Mouse (Mus musculus): ENCODE measurements around the gene Wdr86.
"Not testable (repeated sequence)": the region's sequence is repeated elsewhere in the genome, so short reads cannot be mapped to it uniquely, and the experiment has no call there.

The Wdr86 gene

GRCm38 (mm10) chr5:24730488-24730871, at the start of gene Wdr86:
Gene Wdr86, minus strand, starts transcription at chr5:24730727.
- peak in 1 of 2 experiments; percentile 36 for DNase-seq

DNA sequence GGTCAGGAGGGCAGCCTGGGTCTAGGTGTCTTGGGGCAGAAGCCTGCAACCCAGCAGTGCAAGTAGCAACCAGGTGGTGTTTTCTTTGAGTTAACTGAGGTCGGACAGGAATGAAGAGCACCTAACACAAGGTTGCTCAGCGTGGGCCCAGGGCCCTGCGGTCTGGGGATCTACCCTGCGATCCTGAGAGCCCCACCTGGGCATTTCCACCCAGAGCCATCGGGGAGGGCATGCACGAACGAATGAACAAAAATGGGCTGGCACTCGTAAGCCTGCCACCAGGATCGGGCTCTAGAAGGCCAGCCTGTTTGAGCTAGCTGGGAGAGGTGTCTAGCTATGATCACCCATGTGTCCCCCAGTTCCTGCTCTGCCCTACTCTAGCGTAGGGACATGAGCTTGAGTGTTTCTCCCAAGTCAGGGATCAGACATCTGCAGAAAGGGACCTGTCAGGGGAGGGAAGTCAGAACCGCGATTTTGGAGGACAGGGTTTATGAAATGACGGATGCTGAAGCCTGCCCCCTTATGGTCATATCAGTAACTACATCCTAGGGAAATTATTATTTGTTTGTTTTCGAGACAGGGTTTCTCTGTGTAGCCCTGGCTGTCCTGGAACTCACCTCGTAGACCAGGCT, 49.5 kb upstream of the Wdr86 start:
- DNase-seq = peak; percentile 29 to 33

DNA sequence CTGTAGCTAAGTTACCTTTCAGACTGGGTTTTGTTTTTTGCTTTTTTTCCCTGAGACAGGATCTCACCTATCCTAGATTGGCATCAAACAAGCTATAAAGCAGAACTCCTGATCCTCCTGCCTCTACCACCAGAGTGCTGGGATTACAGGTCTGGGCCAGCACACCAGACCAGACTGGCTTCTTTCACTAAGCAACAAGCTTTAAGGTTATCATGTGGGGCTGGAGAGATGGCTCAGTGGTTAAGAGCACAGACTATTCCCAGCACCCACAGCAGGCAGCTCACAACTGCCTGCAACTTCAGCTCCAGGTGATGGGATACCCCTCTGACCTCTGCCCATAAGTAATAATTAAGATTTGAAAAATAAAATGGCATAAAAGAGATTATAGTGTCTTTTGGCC, 48.8 kb upstream of the Wdr86 start:
- DNase-seq = no peak

DNA sequence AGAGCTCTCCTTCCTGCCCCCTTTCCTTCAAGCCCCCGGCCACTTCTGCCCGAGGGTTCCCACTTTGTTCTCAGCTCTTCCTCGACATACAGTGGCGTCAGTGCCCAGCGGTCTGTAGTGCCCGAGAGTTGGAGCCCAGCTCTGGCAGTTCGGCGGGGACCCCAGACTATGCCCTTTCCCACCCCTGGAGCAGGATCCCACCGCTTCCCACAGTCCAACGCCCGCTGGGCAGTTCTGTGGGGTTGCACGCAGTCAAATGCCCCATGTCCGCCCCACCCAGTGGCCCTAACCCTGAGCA, 48.3 kb upstream of the Wdr86 start:
- no peak for DNase-seq

DNA sequence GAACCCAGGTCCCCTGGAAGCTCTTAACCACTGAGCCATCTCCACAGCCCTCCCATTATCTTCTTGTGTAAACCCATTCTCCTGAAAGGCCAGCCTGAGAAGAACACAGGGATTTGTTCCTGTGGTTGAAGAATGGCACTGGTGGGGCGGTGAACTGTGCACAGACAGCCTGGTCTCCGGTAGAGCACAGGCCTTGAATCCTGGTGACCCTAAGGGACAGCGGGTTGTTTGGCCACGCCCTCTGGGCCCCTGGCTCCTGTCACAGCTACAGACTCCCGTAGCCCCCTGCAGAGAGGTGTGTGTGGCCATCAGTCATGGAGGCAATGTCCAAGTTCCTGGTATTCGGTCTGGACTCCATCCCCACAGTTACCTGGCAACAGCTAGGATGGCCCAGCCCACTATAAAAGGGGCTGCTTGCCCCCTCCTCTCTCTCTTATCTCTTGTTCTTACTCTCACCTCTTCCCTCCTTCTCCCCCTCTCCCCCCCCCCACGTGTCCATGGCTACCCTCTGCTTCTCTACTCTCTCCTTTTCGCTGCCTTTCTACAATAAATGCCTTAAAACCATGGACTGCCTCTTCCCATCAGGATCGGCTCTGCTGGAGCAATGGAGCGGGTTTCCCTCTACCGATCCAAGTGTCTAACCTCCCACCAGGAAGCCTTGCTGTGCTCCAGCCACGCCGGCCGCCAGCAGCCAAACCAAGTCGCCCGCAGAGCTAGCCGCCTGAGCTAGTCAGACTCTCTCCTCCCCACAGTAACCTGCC, 47.7 kb upstream of the Wdr86 start:
- DNase-seq = no peak

GRCm38 (mm10) chr5:24776681-24777080, 46.2 kb upstream of the Wdr86 start:
- DNase-seq = no peak

DNA sequence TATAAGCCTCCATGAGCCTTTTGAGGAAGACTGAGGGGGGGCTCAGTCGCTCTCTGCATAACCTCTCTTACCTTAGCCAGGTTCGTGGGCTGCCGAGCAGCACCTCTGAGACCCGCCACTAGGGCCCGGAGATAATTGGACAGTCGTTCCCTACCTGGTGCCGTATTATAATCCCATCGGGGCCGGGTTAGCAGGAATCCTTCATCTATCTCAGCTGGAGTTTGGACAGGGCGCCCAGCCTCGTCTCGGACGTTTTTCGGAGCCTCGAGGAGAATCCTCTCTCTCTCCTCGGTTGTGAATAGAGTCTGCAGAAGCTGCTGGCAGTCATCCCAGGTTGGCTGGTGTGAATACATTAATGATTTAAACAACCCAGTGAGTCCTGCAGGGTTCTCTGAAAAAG, 44.0 kb upstream of the Wdr86 start:
- not testable (repeated sequence) for DNase-seq

DNA sequence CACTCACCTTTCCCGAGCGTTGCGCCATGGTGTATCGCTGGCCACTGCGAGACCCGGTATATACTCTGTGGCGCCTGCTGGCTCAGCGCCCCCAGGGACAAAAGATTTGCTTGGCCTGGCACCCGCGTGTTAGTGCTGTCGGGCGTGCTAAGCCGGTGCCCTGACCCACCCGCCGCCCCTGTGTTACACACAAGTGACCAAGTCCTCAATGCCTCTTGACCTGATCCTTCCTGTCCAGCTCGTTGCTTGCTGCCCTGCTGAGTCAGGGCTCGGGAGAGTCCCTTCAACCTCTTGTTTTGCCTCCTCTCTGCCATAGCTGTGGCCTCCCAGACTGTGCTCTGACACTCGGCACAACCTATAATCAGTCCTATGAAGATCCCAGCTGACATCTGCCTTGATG, 27.3 kb upstream of the Wdr86 start, which contains the start of gene Crygn:
Crygn (minus strand) TSS at position 193 of the 400 bp plus-strand sequence.
- DNase-seq = no peak

DNA sequence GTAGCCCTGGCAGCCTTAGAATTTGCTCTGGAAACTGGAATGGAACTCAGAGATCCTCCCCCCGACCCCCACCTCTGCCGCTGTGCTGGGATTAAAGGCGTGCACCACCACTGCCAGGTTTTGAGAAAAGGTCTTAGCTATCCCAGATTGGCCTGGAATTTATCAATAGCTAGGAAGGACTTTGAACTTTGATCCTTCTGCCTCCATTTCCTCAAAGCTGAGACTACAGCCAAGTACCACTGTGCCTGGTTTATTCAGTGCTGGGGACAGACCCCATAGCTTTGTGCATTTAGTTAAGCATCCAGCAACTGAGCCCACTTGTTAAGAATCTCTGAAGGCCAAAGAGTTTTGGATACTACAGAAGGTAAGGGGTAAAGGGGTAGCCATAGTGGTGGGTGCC, 26.4 kb upstream of the Wdr86 start:
- DNase-seq = no peak

- no peak for DNase-seq
Observed at GRCm38 (mm10) chr5:24752175-24752498, 21.6 kb upstream of the Wdr86 start.

DNA sequence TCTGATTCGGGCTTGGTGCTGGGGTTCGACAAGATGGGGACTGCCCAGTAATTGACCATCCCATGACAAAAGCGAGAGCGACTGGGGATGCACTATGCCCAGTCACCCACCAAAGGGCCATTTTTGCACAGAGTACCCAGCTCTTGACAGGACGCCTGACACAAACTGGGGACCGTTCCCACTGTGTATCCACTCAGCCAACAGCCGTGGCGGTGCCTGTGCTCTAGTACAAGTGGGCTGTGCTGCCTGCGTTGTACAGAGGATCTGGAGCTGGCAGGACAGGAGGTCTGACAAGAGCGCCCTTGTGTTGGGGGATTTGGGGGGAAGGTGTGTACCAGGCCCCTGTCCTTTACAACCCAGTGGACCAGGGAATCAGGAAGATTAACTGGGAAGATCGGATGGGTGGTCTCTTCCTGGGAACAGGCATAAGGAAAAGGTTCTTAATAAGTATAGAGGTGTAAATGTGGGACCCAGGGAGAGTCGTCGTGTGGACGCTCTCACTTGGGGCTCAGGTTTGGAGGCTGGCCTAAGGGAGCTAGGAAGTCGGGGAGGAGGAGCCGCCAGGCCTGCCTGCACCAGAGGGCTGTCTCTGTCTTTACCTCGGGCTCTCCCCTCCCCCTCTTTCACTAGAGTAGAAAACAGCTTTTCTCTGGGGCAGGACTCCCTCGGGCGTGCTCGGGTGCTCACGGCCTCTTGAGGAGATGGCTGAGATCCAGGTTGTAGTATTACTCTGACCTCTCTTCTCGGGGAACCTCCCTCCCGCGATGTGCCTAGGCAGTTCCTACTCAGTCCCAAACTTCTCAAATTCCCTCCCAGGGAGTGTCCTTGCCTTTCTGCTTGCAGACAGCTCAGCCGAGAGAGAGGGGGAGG, 21.0 kb upstream of the Wdr86 start:
- peak; percentile 71 to 73 for DNase-seq

- DNase-seq = peak; percentile 89 to 94
Observed at GRCm38 (mm10) chr5:24750321-24751304, 20.1 kb upstream of the Wdr86 start.

- no peak for DNase-seq
Observed at GRCm38 (mm10) chr5:24749731-24750130, 19.2 kb upstream of the Wdr86 start.

GRCm38 (mm10) chr5:24747533-24747932, 17.0 kb upstream of the Wdr86 start:
- DNase-seq = no peak

DNA sequence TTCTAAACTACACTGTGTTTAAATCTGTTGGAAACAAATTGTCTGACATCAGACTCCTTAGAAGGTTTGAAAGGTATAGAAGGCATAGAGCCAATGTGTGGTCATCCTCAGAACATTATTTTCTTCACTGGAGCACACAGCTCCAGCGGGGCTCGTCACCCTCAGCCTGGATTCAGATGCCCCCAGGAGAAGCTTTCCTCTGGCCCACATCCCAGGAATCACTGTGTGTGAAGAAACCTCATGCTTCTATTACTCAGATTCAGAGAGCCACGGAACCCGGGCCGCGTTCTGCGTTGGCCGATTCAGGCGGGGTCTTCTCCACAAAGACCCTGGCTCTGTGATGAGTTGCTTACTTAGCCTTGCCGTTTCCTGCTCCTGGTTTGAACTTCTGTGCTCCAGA, 13.4 kb upstream of the Wdr86 start:
- DNase-seq = no peak

GRCm38 (mm10) chr5:24741172-24741885, 10.8 kb upstream of the Wdr86 start:
- DNase-seq = no peak

- peak; percentile 73 to 78 for DNase-seq
Observed at GRCm38 (mm10) chr5:24739141-24739753, 8.7 kb upstream of the Wdr86 start.

GRCm38 (mm10) chr5:24738517-24738916, 8.0 kb upstream of the Wdr86 start:
- no peak for DNase-seq

- DNase-seq = no peak
Observed at GRCm38 (mm10) chr5:24737595-24737994, 7.1 kb upstream of the Wdr86 start.

DNA sequence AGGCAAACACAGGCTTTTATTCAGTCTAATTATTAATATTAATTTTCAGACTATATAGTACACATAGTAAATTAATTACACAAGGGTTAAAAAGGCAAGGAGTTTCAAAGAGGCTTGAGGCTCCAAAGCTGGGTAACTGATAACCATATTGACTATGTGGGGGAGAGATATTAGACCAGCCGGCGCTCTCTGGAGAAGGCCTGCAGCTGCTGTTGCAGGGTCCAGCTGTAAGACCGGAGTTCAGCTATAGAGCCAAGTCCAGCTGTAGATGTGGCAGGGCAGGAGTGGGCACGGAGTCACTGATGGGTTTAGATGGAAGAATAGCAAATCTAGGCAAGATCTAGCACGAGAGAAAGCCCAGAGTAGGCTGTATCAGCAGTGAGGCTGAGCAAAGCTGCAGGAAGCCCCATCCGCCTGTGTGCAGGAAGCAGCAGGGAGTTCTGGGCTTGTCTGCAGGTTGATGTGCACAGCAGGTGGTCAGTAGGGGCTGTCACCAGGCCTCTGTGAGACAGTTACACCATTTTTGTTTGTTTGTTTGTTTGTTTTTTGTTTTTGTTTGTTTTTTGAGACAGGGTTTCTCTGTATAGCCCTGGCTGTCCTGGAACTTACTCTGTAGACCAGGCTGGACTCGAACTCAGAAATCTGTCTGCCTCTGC, 3.4 kb upstream of the Wdr86 start:
- DNase-seq = no peak

GRCm38 (mm10) chr5:24733134-24733533, 2.6 kb upstream of the Wdr86 start:
- DNase-seq = peak; percentile 58 to 68

All from kidney, postnatal 36 days (tissue).